Mouse (Mus musculus): ENCODE data around the gene Pcgf3. TPM values are rescaled to one million over a fixed set of nuclear protein-coding genes. Genes with fewer than 3 reads are reported as not detected.

The Pcgf3 gene
- polyA plus RNA-seq, 1 experiment from 2014 or later, result 10.0 TPM

GRCm38 (mm10) chr5:108433804-108434587 is 27.0 kb upstream of the Pcgf3 start, which contains the start of gene Atp5k:
Atp5k (minus strand) TSS chr5:108434448.
- under 1% methylated on average over 42 of the region's 42 CpGs for WGBS
- Histone ChIP-seq H3K36me3 (ENCODE audit: control insufficient read depth, insufficient read depth, low read length) (peaks cover 3% of the 10 kb centered on the region; the same call in 1 of the 2 replicates), H3K4me3 (ENCODE audit: low read depth, low read length) (peak within 1 kb of the TSS; percentile 79), H3K27ac (replicated peaks) (peak within 1 kb of the TSS; percentile 63; the same call in 1 of the 2 replicates), H3K4me1 (replicated peaks; ENCODE audit: control insufficient read depth, insufficient read depth) (peaks cover 4% of the 10 kb centered on the region), H3K9ac (ENCODE audit: low read length) (peak within 1 kb of the TSS; percentile 93), H3K9me3 (ENCODE audit: control insufficient read depth, low read length) (no peaks in the 10 kb centered on the region), H3K27me3 (ENCODE audit: control insufficient read depth, insufficient read depth, low read length) (no peaks in the 10 kb centered on the region), H3K4me2 (replicated peaks; ENCODE audit: low read depth) (peak within 1 kb of the TSS; percentile 64)
- ATAC-seq (ENCODE audit: low FRiP score, low TSS enrichment) (peak; percentile 93), DNase-seq (ENCODE audit: low spot score) (peak; percentile 96)
- TF ChIP-seq CTCF (IDR thresholded peaks at IDR 0.05; ENCODE audit: low read depth), result peak; percentile 96
- TF ChIP-seq EP300 (optimal IDR thresholded peaks at IDR 0.05), result no peak

- Histone ChIP-seq H3K36me3 (ENCODE audit: control insufficient read depth, insufficient read depth, low read length) (peaks cover 3% of the 10 kb centered on the region; the same call in 1 of the 2 replicates), H3K27ac (replicated peaks) (no peak overlapping the region), H3K4me3 (ENCODE audit: low read depth, low read length) (no peak overlapping the region), H3K27me3 (ENCODE audit: control insufficient read depth, insufficient read depth, low read length) (no peaks in the 10 kb centered on the region), H3K9ac (ENCODE audit: low read length) (no peak overlapping the region), H3K4me2 (replicated peaks; ENCODE audit: low read depth) (no peak overlapping the region), H3K9me3 (ENCODE audit: control insufficient read depth, low read length) (no peaks in the 10 kb centered on the region), H3K4me1 (replicated peaks; ENCODE audit: control insufficient read depth, insufficient read depth) (peaks cover 4% of the 10 kb centered on the region)
- WGBS, result 66% methylated on average over 2 of the region's 2 CpGs
- TF ChIP-seq EP300 (optimal IDR thresholded peaks at IDR 0.05) (no peak), CTCF (IDR thresholded peaks at IDR 0.05; ENCODE audit: low read depth) (no peak)
- no peak for DNase-seq (ENCODE audit: low spot score)
- ATAC-seq (ENCODE audit: low FRiP score, low TSS enrichment), result no peak
Measured at GRCm38 (mm10) chr5:108436101-108436500, 24.9 kb upstream of the Pcgf3 start.

- ATAC-seq (ENCODE audit: low FRiP score, low TSS enrichment), result 0 out of 2 replicates have a peak, but pooled peaks have one; percentile 9
- 65% methylated on average over 3 of the region's 3 CpGs for WGBS
Measured at GRCm38 (mm10) chr5:108446973-108447372, 14.1 kb upstream of the Pcgf3 start.

GRCm38 (mm10) chr5:108447857-108448256 is 13.2 kb upstream of the Pcgf3 start:
- no peak overlapping the region for H3K9ac ChIP-seq (ENCODE audit: low read length)
- no peak for DNase-seq (ENCODE audit: low spot score)
- no peak overlapping the region for H3K27ac ChIP-seq (replicated peaks)
- H3K4me3 ChIP-seq (ENCODE audit: low read depth, low read length), result no peak overlapping the region
- H3K4me1 ChIP-seq (replicated peaks; ENCODE audit: control insufficient read depth, insufficient read depth), result no peaks in the 10 kb centered on the region; the same call in 1 of the 2 replicates
- no peaks in the 10 kb centered on the region for H3K27me3 ChIP-seq (ENCODE audit: control insufficient read depth, insufficient read depth, low read length)
- no peak for ATAC-seq (ENCODE audit: low FRiP score, low TSS enrichment)
- H3K36me3 ChIP-seq (ENCODE audit: control insufficient read depth, insufficient read depth, low read length), result no peaks in the 10 kb centered on the region
- H3K4me2 ChIP-seq (replicated peaks; ENCODE audit: low read depth), result no peak overlapping the region; the same call in 1 of the 2 replicates
- WGBS, result 78% methylated on average over 7 of the region's 7 CpGs
- TF ChIP-seq EP300 (optimal IDR thresholded peaks at IDR 0.05), result no peak
- H3K9me3 ChIP-seq (ENCODE audit: control insufficient read depth, low read length), result no peaks in the 10 kb centered on the region

More at GRCm38 (mm10) chr5:108446973-108447372, 14.1 kb upstream of the Pcgf3 start:
- TF ChIP-seq CTCF (IDR thresholded peaks at IDR 0.05; ENCODE audit: low read depth), result no peak
- no peak for TF ChIP-seq EP300 (optimal IDR thresholded peaks at IDR 0.05)
- no peak for DNase-seq (ENCODE audit: low spot score)
- Histone ChIP-seq H3K9ac (ENCODE audit: low read length) (no peak overlapping the region), H3K9me3 (ENCODE audit: control insufficient read depth, low read length) (no peaks in the 10 kb centered on the region), H3K36me3 (ENCODE audit: control insufficient read depth, insufficient read depth, low read length) (no peaks in the 10 kb centered on the region), H3K4me2 (replicated peaks; ENCODE audit: low read depth) (no peak overlapping the region), H3K27me3 (ENCODE audit: control insufficient read depth, insufficient read depth, low read length) (no peaks in the 10 kb centered on the region), H3K4me3 (ENCODE audit: low read depth, low read length) (no peak overlapping the region), H3K27ac (replicated peaks) (no peak overlapping the region), H3K4me1 (replicated peaks; ENCODE audit: control insufficient read depth, insufficient read depth) (no peaks in the 10 kb centered on the region; the same call in 1 of the 2 replicates)

GRCm38 (mm10) chr5:108448785-108449668 is 12.0 kb upstream of the Pcgf3 start, which contains the start of gene Mfsd7a:
Mfsd7a (minus strand) TSS chr5:108448891.
- H3K36me3 ChIP-seq (ENCODE audit: control insufficient read depth, insufficient read depth, low read length), result no peaks in the 10 kb centered on the region
- TF ChIP-seq EP300 (optimal IDR thresholded peaks at IDR 0.05), result no peak
- TF ChIP-seq CTCF (IDR thresholded peaks at IDR 0.05; ENCODE audit: low read depth), result peak; percentile 26
- no peaks in the 10 kb centered on the region; the same call in 1 of the 2 replicates for H3K4me1 ChIP-seq (replicated peaks; ENCODE audit: control insufficient read depth, insufficient read depth)
- H3K27ac ChIP-seq (replicated peaks), result peak within 1 kb of the TSS; percentile 67
- H3K9me3 ChIP-seq (ENCODE audit: control insufficient read depth, low read length), result no peaks in the 10 kb centered on the region
- ATAC-seq (ENCODE audit: low FRiP score, low TSS enrichment) (peak; percentile 94), DNase-seq (ENCODE audit: low spot score) (peak; percentile 81)
- H3K4me2 ChIP-seq (replicated peaks; ENCODE audit: low read depth), result peak within 1 kb of the TSS; percentile 66
- H3K4me3 ChIP-seq (ENCODE audit: low read depth, low read length), result peak within 1 kb of the TSS; percentile 39
- H3K27me3 ChIP-seq (ENCODE audit: control insufficient read depth, insufficient read depth, low read length), result no peaks in the 10 kb centered on the region
- H3K9ac ChIP-seq (ENCODE audit: low read length), result peak within 1 kb of the TSS; percentile 59
- WGBS, result 10% methylated on average over 24 of the region's 24 CpGs
